Mouse (Mus musculus): ENCODE measurements at regions not wholly inside any gene's neighbourhood (a gene's known extent, or its start where the extent isn't known, plus 50 kb on each side); places are given as distances from the start of the nearest gene placed in this dataset.

DNA sequence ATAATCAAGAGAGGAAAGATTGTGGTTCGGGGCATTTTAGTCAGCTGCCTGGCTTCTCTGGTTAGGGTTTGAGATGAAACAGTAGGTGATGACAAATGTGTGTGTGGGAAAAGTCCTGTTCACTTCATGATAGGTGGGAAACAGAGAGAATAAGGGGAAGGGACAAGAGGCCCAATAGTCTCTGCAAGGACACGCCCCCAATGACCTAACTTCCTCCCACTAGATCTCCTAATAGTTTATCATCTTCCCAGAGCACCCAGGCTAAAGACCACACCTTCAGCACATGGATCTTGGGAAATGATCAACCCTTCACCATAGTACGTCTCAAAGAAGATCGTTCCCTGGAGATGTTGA is 484.3 kb upstream of the Kazn start:
- 91% methylated on average over 4 of the region's 4 CpGs for WGBS
- H3K36me3 ChIP-seq (ENCODE audit: control insufficient read depth, insufficient read depth, low read length), result no peaks in the 10 kb centered on the region
- no peak overlapping the region for H3K4me3 ChIP-seq (ENCODE audit: insufficient read depth, low read depth, low read length)
- H3K27me3 ChIP-seq (replicated peaks; ENCODE audit: control insufficient read depth, insufficient read depth, low read length), result no peaks in the 10 kb centered on the region
- no peak overlapping the region for H3K27ac ChIP-seq (ENCODE audit: insufficient read depth, low read depth, low read length)
- no peak for TF ChIP-seq POLR2A (IDR thresholded peaks at IDR 0.05; ENCODE audit: low read depth, low read length)
- TF ChIP-seq CTCF (conservative IDR thresholded peaks at IDR 0.05; ENCODE audit: insufficient read depth, insufficient read length, low read depth, low read length), result no peak
- DNase-seq, result no peak
- H3K4me1 ChIP-seq (ENCODE audit: control insufficient read depth, insufficient read depth, low read length), result no peaks in the 10 kb centered on the region

DNA sequence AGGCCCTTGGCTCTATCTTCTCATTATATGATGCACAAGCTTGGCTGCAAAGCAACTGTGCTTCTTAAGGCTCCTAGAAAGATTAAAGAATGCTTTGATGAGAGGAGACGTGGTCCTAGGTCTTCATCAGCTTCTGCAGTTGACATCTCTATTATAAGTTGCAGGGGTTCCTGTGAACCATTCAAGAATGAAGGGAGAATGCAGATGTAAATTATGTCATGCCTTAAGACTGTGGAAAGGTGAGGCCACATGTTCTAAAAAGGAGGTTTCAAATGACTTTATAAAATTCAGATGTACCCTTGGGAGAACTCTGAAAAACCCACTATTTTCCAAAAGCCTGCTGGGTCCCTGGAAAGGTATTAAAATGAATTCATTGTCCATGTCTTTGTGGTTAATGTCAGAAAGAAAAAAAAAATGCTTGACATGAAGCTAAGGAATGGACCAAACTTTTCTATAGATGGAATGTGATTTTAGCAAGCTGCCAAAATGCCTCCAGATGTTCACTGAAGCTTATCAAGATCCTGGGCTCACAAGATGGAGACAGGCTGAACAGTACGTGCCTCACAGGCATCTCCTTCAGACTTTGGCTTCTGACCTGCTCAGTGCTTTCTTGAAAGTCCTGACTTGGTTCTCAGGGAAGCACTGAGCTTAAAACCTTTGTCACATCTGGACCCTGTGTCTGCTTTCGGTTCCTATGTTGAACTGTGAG is 483.8 kb upstream of the Kazn start:
- Histone ChIP-seq H3K27ac (ENCODE audit: insufficient read depth, low read depth, low read length) (no peak overlapping the region), H3K4me1 (ENCODE audit: control insufficient read depth, insufficient read depth, low read length) (no peaks in the 10 kb centered on the region), H3K4me3 (ENCODE audit: insufficient read depth, low read depth, low read length) (no peak overlapping the region), H3K27me3 (replicated peaks; ENCODE audit: control insufficient read depth, insufficient read depth, low read length) (no peaks in the 10 kb centered on the region), H3K36me3 (ENCODE audit: control insufficient read depth, insufficient read depth, low read length) (no peaks in the 10 kb centered on the region)
- peak; percentile 19 for DNase-seq
- no peak for TF ChIP-seq CTCF (conservative IDR thresholded peaks at IDR 0.05; ENCODE audit: insufficient read depth, insufficient read length, low read depth, low read length)
- no peak for TF ChIP-seq POLR2A (IDR thresholded peaks at IDR 0.05; ENCODE audit: low read depth, low read length)
- 60% methylated on average over 3 of the region's 3 CpGs for WGBS

DNA sequence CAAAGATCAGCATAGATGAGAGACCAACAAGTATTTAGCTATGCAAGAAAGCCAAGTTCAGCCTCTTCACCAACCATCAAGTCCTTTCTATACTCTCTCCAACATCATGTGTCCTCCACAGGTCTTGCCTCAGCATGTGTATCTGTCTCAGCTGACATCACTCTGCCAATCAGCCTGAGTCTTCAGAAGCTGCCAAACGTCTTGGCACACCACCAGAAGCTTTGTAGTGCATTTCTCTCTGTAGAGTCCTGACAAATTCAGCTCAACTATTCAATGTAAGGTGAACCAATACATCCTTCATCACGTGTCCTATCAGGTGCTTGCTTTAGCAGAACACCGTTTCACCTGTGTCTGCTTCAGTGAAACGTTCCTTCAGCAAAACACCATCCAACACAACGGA is 462.4 kb upstream of the Kazn start:
- WGBS, result 90% methylated on average over 5 of the region's 5 CpGs
- DNase-seq, result no peak
- Histone ChIP-seq H3K4me3 (ENCODE audit: insufficient read depth, low read depth, low read length) (no peak overlapping the region), H3K36me3 (ENCODE audit: control insufficient read depth, insufficient read depth, low read length) (no peaks in the 10 kb centered on the region), H3K27ac (ENCODE audit: insufficient read depth, low read depth, low read length) (no peak overlapping the region), H3K4me1 (ENCODE audit: control insufficient read depth, insufficient read depth, low read length) (no peaks in the 10 kb centered on the region), H3K27me3 (replicated peaks; ENCODE audit: control insufficient read depth, insufficient read depth, low read length) (no peaks in the 10 kb centered on the region)
- TF ChIP-seq POLR2A (IDR thresholded peaks at IDR 0.05; ENCODE audit: low read depth, low read length), result no peak
- no peak for TF ChIP-seq CTCF (conservative IDR thresholded peaks at IDR 0.05; ENCODE audit: insufficient read depth, insufficient read length, low read depth, low read length)

DNA sequence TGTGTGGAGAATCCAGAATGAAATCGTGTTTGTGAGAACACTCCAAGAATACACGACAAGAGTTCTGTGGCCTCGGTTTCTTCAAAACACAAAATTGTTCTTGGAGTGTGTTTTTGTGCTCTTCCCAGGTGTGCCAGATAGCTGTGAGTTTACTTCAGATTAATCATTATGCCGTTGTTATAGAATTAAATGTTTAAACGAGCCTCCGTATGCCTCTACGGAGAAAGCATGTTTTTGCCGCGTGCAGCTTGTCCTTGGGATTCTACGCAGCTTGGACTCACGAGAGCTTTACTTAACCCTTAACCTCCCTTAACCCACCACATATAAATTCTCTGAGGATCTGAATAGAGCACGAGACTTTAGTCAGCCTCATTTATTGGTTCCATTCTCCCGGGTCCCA is 455.7 kb upstream of the Kazn start:
- Histone ChIP-seq H3K4me1 (ENCODE audit: control insufficient read depth, insufficient read depth, low read length) (no peaks in the 10 kb centered on the region), H3K27me3 (replicated peaks; ENCODE audit: control insufficient read depth, insufficient read depth, low read length) (no peaks in the 10 kb centered on the region), H3K4me3 (ENCODE audit: insufficient read depth, low read depth, low read length) (no peak overlapping the region), H3K27ac (ENCODE audit: insufficient read depth, low read depth, low read length) (no peak overlapping the region), H3K36me3 (ENCODE audit: control insufficient read depth, insufficient read depth, low read length) (no peaks in the 10 kb centered on the region)
- DNase-seq, result no peak
- TF ChIP-seq POLR2A (IDR thresholded peaks at IDR 0.05; ENCODE audit: low read depth, low read length), result no peak
- no peak for TF ChIP-seq CTCF (conservative IDR thresholded peaks at IDR 0.05; ENCODE audit: insufficient read depth, insufficient read length, low read depth, low read length)
- WGBS, result 31% methylated on average over 13 of the region's 13 CpGs

DNA sequence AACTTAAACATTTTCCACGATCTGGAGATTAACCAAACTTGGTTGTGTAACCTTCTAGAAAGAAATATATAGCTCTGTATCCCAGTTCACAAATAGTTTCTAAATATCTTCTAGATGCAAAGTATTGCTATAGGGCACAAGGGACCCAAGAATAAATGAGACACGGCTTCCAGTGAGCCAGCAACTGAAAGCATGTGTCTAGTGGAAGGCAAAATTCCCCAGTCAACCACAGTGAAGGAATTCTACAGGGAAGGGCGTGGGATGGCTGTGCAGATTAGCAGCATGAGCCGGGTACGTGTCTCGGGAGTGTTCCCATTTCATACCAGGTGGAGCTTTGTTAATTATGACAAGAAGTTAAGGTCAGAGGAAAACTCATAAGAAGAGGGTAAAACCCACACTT is 449.0 kb upstream of the Kazn start:
- Histone ChIP-seq H3K4me3 (ENCODE audit: insufficient read depth, low read depth, low read length) (no peak overlapping the region), H3K36me3 (ENCODE audit: control insufficient read depth, insufficient read depth, low read length) (no peaks in the 10 kb centered on the region), H3K27ac (ENCODE audit: insufficient read depth, low read depth, low read length) (no peak overlapping the region), H3K27me3 (replicated peaks; ENCODE audit: control insufficient read depth, insufficient read depth, low read length) (no peaks in the 10 kb centered on the region), H3K4me1 (ENCODE audit: control insufficient read depth, insufficient read depth, low read length) (no peaks in the 10 kb centered on the region)
- DNase-seq, result no peak
- 90% methylated on average over 6 of the region's 6 CpGs for WGBS
- TF ChIP-seq POLR2A (IDR thresholded peaks at IDR 0.05; ENCODE audit: low read depth, low read length), result no peak
- no peak for TF ChIP-seq CTCF (conservative IDR thresholded peaks at IDR 0.05; ENCODE audit: insufficient read depth, insufficient read length, low read depth, low read length)

DNA sequence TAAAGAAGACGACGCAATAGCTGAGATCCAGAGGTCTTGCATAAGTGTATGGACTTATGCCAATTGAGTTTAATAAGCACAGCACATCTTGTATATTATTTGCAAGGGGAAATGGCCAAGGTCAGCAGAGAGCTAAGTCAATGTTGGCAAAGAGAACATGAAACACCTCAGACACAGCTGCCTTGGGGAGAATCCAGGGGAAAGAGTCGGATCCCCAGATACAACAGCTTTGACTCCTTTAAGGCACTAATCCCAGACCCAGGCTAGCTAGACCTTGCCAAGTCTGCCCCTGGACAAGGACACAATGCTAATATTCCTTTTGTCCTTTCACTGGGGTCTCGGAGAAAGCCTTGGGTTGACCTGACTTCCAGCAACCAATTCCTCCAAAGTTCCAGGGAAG is 438.2 kb upstream of the Kazn start:
- Histone ChIP-seq H3K4me1 (ENCODE audit: control insufficient read depth, insufficient read depth, low read length) (no peaks in the 10 kb centered on the region), H3K36me3 (ENCODE audit: control insufficient read depth, insufficient read depth, low read length) (no peaks in the 10 kb centered on the region), H3K4me3 (ENCODE audit: insufficient read depth, low read depth, low read length) (no peak overlapping the region), H3K27me3 (replicated peaks; ENCODE audit: control insufficient read depth, insufficient read depth, low read length) (no peaks in the 10 kb centered on the region), H3K27ac (ENCODE audit: insufficient read depth, low read depth, low read length) (no peak overlapping the region)
- TF ChIP-seq POLR2A (IDR thresholded peaks at IDR 0.05; ENCODE audit: low read depth, low read length), result no peak
- TF ChIP-seq CTCF (conservative IDR thresholded peaks at IDR 0.05; ENCODE audit: insufficient read depth, insufficient read length, low read depth, low read length), result no peak
- 88% methylated on average over 4 of the region's 4 CpGs for WGBS
- no peak for DNase-seq

DNA sequence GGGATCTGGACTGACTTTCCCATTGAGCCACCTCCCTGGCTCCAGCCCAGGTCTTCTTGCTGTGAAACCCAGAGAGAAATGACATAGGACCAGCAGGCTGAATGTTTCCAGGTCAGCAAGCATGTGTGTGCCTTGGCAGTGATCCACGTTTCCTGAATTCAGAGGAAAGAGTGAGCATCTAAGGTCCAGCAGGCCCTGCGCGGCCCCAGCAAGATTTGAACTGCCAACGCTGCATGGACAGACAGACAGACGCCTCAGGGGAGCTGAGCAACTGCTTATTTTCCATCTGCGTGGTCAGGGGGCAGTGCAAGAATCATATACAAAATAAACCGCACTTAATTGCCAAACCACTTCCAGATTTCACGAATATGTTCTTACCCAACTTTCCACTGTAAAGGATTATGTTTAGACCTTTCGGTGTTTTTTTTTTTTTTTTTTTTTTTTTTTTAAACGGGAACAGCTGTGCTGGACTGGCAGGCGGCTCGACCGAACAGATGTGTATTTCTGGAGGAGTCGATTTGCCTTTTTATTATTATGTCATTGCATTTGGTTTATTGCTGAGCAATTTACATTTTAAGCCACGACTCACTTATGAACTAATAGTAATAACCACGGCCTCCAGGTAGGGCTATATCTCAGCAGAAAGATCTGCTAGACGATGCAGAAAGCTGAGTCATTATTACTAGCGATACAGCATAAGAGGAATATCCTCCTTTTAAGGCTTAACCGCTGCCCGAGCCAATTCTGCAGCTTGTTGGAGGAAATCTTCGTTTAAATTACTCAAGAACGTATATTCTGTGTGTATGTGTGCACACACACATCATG is 435.7 kb upstream of the Kazn start:
- no peak overlapping the region for H3K27ac ChIP-seq (ENCODE audit: insufficient read depth, low read depth, low read length)
- H3K4me1 ChIP-seq (ENCODE audit: control insufficient read depth, insufficient read depth, low read length), result no peaks in the 10 kb centered on the region
- no peaks in the 10 kb centered on the region for H3K27me3 ChIP-seq (replicated peaks; ENCODE audit: control insufficient read depth, insufficient read depth, low read length)
- 63% methylated on average over 22 of the region's 22 CpGs for WGBS
- H3K4me3 ChIP-seq (ENCODE audit: insufficient read depth, low read depth, low read length), result no peak overlapping the region
- no peak for TF ChIP-seq POLR2A (IDR thresholded peaks at IDR 0.05; ENCODE audit: low read depth, low read length)
- no peak for TF ChIP-seq CTCF (conservative IDR thresholded peaks at IDR 0.05; ENCODE audit: insufficient read depth, insufficient read length, low read depth, low read length)
- peak; percentile 9 for DNase-seq
- no peaks in the 10 kb centered on the region for H3K36me3 ChIP-seq (ENCODE audit: control insufficient read depth, insufficient read depth, low read length)
